Mouse (Mus musculus) liver, embryonic 15.5 days (tissue): ENCODE data around the gene Olfr101. TPM values are rescaled to one million over a fixed set of nuclear protein-coding genes. Genes with fewer than 3 reads are reported as not detected.

Experiments
- ATAC-seq: fragments of 200-750 bp; cut with Nextera tagmentation; 2 replicates; pipeline ENCODE4 v1.8.0; 2017; ENCODE audit warnings: moderate number of reproducible peaks, mild to moderate bottlenecking, moderate library complexity; ENCODE audit not compliant: insufficient read depth
- H3K27ac ChIP-seq: fragments of 300-500 bp; sonication (generic); replicated peaks from 2 replicates; pipeline ENCODE4 v1.5.1; 2015; ENCODE audit warnings: mild to moderate bottlenecking, inconsistent platforms
- H3K27me3 ChIP-seq: fragments of 300-500 bp; sonication (generic); 2 replicates; pipeline ENCODE4 v1.6.1; 2015; ENCODE audit warnings: mild to moderate bottlenecking, inconsistent platforms
- H3K36me3 ChIP-seq: fragments of 300-500 bp; sonication (generic); replicated peaks from 2 replicates; pipeline ENCODE4 v1.6.1; 2015; ENCODE audit warnings: moderate library complexity, mild to moderate bottlenecking, inconsistent platforms
- H3K4me1 ChIP-seq: fragments of 300-500 bp; sonication (generic); replicated peaks from 2 replicates; pipeline ENCODE4 v1.6.1; 2015; ENCODE audit warnings: inconsistent platforms
- H3K4me2 ChIP-seq: fragments of 300-500 bp; sonication (generic); 2 replicates; pipeline ENCODE4 v1.6.1; 2015; ENCODE audit warnings: moderate library complexity, mild to moderate bottlenecking, inconsistent platforms
- H3K4me3 ChIP-seq: fragments of 300-500 bp; sonication (generic); replicated peaks from 2 replicates; pipeline ENCODE4 v1.5.1; 2015; ENCODE audit warnings: mild to moderate bottlenecking, inconsistent platforms
- H3K9ac ChIP-seq: fragments of 300-500 bp; sonication (generic); 2 replicates; pipeline ENCODE4 v1.6.1; 2015; ENCODE audit warnings: moderate library complexity, mild to moderate bottlenecking, inconsistent platforms
- H3K9me3 ChIP-seq: fragments of 300-500 bp; sonication (generic); replicated peaks from 2 replicates; pipeline ENCODE4 v1.6.1; 2016; ENCODE audit warnings: inconsistent platforms
- WGBS: fragments of 180-500 bp; shearing (Covaris S2); methylation state at CpG from one replicate; pipeline ENCODE4 v1.1.7; 2015; ENCODE audit warnings: mixed read lengths; ENCODE audit not compliant: insufficient replicate concordance; 5-methylcytosine and 5-hydroxymethylcytosine counted together
- polyA plus RNA-seq: library from polyadenylated mRNA; unstranded; fragments of >200 nt; fragmentation: Nextera tagmentation; extraction: Ambion mirVana; gene quantifications from 2 replicates; pipeline ENCODE4 v1.2.1, GENCODE M21; 2015

Gene Olfr101
- polyA plus RNA-seq, 1 experiment from 2014 or later = not detected

GRCm38 (mm10) chr17:37263626-37264025 lies 40.5 kb downstream of the Olfr101 start, which contains the start of gene Olfr98:
Olfr98 (minus strand) TSS chr17:37263749.
- ATAC-seq = no peak
- H3K4me3 ChIP-seq = no peak within 1 kb of the TSS
- no peak within 1 kb of the TSS for H3K27ac ChIP-seq
- WGBS = 48% methylated on average over 1 of the region's 1 CpGs
- no peak within 1 kb of the TSS for H3K4me2 ChIP-seq
- H3K36me3 ChIP-seq = no peaks in the 10 kb centered on the region
- no peaks in the 10 kb centered on the region for H3K4me1 ChIP-seq
- H3K9ac ChIP-seq = no peak within 1 kb of the TSS
- H3K9me3 ChIP-seq = no peaks in the 10 kb centered on the region
- H3K27me3 ChIP-seq = no peaks in the 10 kb centered on the region

DNA sequence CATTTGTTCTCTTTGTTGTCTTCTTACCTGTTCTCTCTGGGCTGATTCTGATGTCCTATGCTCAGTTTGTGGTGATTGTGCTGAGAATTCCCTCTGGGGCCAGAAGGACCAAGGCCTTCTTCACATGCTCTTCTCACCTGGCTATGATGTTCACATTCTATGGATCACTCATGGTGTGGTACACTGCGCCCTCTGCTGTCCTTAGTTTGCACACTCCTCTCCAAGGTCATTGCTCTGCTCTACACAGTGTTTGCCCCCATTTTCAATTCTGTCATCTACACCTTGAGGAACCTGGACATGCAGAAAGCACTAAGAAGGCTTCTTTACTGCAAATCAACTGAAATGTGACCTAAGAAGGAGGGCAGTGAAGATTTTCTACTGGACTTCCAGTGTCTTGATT lies 53.6 kb downstream of the Olfr101 start:
- Histone ChIP-seq H3K9ac (no peak overlapping the region), H3K27me3 (no peaks in the 10 kb centered on the region), H3K4me1 (no peaks in the 10 kb centered on the region), H3K27ac (no peak overlapping the region), H3K4me2 (no peak overlapping the region), H3K36me3 (no peaks in the 10 kb centered on the region), H3K9me3 (no peaks in the 10 kb centered on the region), H3K4me3 (no peak overlapping the region)
- 0% methylated on average over 1 of the region's 1 CpGs for WGBS
- no peak for ATAC-seq

GRCm38 (mm10) chr17:37249460-37249859 lies 54.7 kb downstream of the Olfr101 start:
- Histone ChIP-seq H3K27ac (no peak overlapping the region), H3K4me2 (no peak overlapping the region), H3K9me3 (no peaks in the 10 kb centered on the region), H3K4me1 (no peaks in the 10 kb centered on the region), H3K4me3 (no peak overlapping the region), H3K9ac (no peak overlapping the region), H3K27me3 (no peaks in the 10 kb centered on the region), H3K36me3 (no peaks in the 10 kb centered on the region)
- ATAC-seq = no peak

Other genes with a start within 250 kb of the Olfr101 start
- not detected in 2 replicates for gene Olfr90, start 215.8 kb downstream of the Olfr101 start, polyA plus RNA-seq
- gene Olfr91, start 206.0 kb downstream of the Olfr101 start, polyA plus RNA-seq = not detected in 2 replicates
- not detected in 2 replicates for gene Olfr92, start 184.2 kb downstream of the Olfr101 start, polyA plus RNA-seq
- gene Olfr93, start 142.8 kb downstream of the Olfr101 start, polyA plus RNA-seq = not detected in 2 replicates
- not detected in 2 replicates for gene Ubd, start 110.4 kb downstream of the Olfr101 start, polyA plus RNA-seq
- not detected in 2 replicates for gene Olfr94, start 103.3 kb downstream of the Olfr101 start, polyA plus RNA-seq
- gene Olfr95, start 91.2 kb downstream of the Olfr101 start, polyA plus RNA-seq = not detected in 2 replicates
- not detected in 2 replicates for gene Olfr96, start 84.2 kb downstream of the Olfr101 start, polyA plus RNA-seq
- not detected in 2 replicates for gene Olfr97, start 67.0 kb downstream of the Olfr101 start, polyA plus RNA-seq
- not detected in 2 replicates for gene Olfr98, start 40.6 kb downstream of the Olfr101 start, polyA plus RNA-seq
- gene H2-M3, start 34.1 kb downstream of the Olfr101 start, polyA plus RNA-seq = 2.0 TPM in 2 replicates
- gene Olfr99, start 20.9 kb downstream of the Olfr101 start, polyA plus RNA-seq = not detected in 2 replicates
- not detected in 2 replicates for gene Olfr102, start 12.7 kb upstream of the Olfr101 start, polyA plus RNA-seq
- gene Olfr103, start 35.4 kb upstream of the Olfr101 start, polyA plus RNA-seq = not detected in 2 replicates
- not detected in 2 replicates for gene Olfr104-ps, start 55.3 kb upstream of the Olfr101 start, polyA plus RNA-seq
- not detected in 2 replicates for gene Olfr105-ps, start 74.7 kb upstream of the Olfr101 start, polyA plus RNA-seq
- not detected in 2 replicates for gene Olfr106-ps, start 86.1 kb upstream of the Olfr101 start, polyA plus RNA-seq
- not detected in 2 replicates for gene Olfr107, start 94.9 kb upstream of the Olfr101 start, polyA plus RNA-seq
- not detected in 2 replicates for gene Olfr108, start 141.2 kb upstream of the Olfr101 start, polyA plus RNA-seq
- gene Olfr109, start 154.6 kb upstream of the Olfr101 start, polyA plus RNA-seq = not detected in 2 replicates
- gene H2-M2, start 179.2 kb upstream of the Olfr101 start, polyA plus RNA-seq = not detected in 2 replicates
- not detected in 2 replicates for gene Olfr110, start 188.2 kb upstream of the Olfr101 start, polyA plus RNA-seq
- gene Olfr111, start 203.7 kb upstream of the Olfr101 start, polyA plus RNA-seq = not detected in 2 replicates